Mouse (Mus musculus) liver, embryonic 16.5 days (tissue): ENCODE measurements around the gene Clip2. TPM values are rescaled to one million over a fixed set of nuclear protein-coding genes. Genes with fewer than 3 reads are reported as not detected.

Source experiments
- ATAC-seq: fragments of 200-750 bp; cut with Nextera tagmentation; 2 replicates; pipeline ENCODE4 v1.8.0; 2017; ENCODE audit warnings: low read depth, mild to moderate bottlenecking, moderate number of reproducible peaks, moderate library complexity
- H3K27ac ChIP-seq: fragments of 300-500 bp; sonication (generic); 2 replicates; pipeline ENCODE4 v1.5.1; 2014; ENCODE audit warnings: mild to moderate bottlenecking, low read length
- H3K27me3 ChIP-seq: fragments of 300-500 bp; sonication (generic); 2 replicates; pipeline ENCODE4 v1.6.1; 2014; ENCODE audit warnings: low read depth, low read length, mixed read lengths; ENCODE audit not compliant: control insufficient read depth, insufficient read depth
- H3K36me3 ChIP-seq: fragments of 300-500 bp; sonication (generic); 2 replicates; pipeline ENCODE4 v1.6.1; 2014; ENCODE audit warnings: mild to moderate bottlenecking; ENCODE audit not compliant: control insufficient read depth, insufficient read depth
- H3K4me1 ChIP-seq: fragments of 300-500 bp; sonication (generic); 2 replicates; pipeline ENCODE4 v1.6.1; 2014; ENCODE audit warnings: low read depth, low read length, mixed read lengths; ENCODE audit not compliant: control insufficient read depth
- H3K4me2 ChIP-seq: fragments of 300-500 bp; sonication (generic); 2 replicates; pipeline ENCODE4 v1.6.1; 2014; ENCODE audit warnings: low read depth, low read length, mixed read lengths
- H3K4me3 ChIP-seq: fragments of 300-500 bp; sonication (generic); 2 replicates; pipeline ENCODE4 v1.5.1; 2014; ENCODE audit warnings: low read depth, mild to moderate bottlenecking, low read length
- H3K9ac ChIP-seq: fragments of 300-500 bp; sonication (generic); 2 replicates; pipeline ENCODE4 v1.6.1; 2014; ENCODE audit warnings: low read depth, low read length
- H3K9me3 ChIP-seq: fragments of 300-500 bp; sonication (generic); replicated peaks from 2 replicates; pipeline ENCODE4 v1.6.1; 2016; ENCODE audit warnings: low read length; ENCODE audit not compliant: control insufficient read depth
- WGBS: fragments of 180-500 bp; shearing (Covaris S2); extraction: QIAGEN DNeasy Blood & Tissue Kit; methylation state at CpG from one replicate; pipeline ENCODE4 v1.1.7; 2014; ENCODE audit not compliant: insufficient replicate concordance; 5-methylcytosine and 5-hydroxymethylcytosine counted together
- polyA plus RNA-seq: library from polyadenylated mRNA; unstranded; fragments of >200 nt; fragmentation: Nextera tagmentation; extraction: Ambion mirVana; gene quantifications from 2 replicates; pipeline ENCODE4 v1.2.1, GENCODE M21; 2015

Gene Clip2
- polyA plus RNA-seq, 1 experiment from 2014 or later: 0.48 TPM

GRCm38 (mm10) chr5:134468158-134468765 is 84.0 kb downstream of the Clip2 start:
- Histone ChIP-seq H3K4me3 (no peak overlapping the region), H3K36me3 (no peaks in the 10 kb centered on the region), H3K4me2 (no peak overlapping the region), H3K9me3 (no peaks in the 10 kb centered on the region), H3K4me1 (peaks cover 42% of the 10 kb centered on the region), H3K27ac (peak overlapping the region; percentile 75), H3K27me3 (no peaks in the 10 kb centered on the region), H3K9ac (peak overlapping the region; percentile 19; the same call in 1 of the 2 replicates)
- 56% methylated on average over 10 of the region's 10 CpGs for WGBS
- no peak for ATAC-seq

- Histone ChIP-seq H3K36me3 (no peaks in the 10 kb centered on the region), H3K9me3 (no peaks in the 10 kb centered on the region), H3K9ac (peak overlapping the region; percentile 26; the same call in 1 of the 2 replicates), H3K27ac (peak overlapping the region; percentile 74), H3K4me3 (no peak overlapping the region), H3K4me2 (peak overlapping the region; percentile 23), H3K27me3 (no peaks in the 10 kb centered on the region), H3K4me1 (peaks cover 42% of the 10 kb centered on the region)
- peak; percentile 86 for ATAC-seq
- WGBS: 48% methylated on average over 8 of the region's 8 CpGs
These were observed 85.1 kb downstream of the Clip2 start for GRCm38 (mm10) chr5:134467030-134467549.

GRCm38 (mm10) chr5:134466296-134467029 is 85.8 kb downstream of the Clip2 start:
- Histone ChIP-seq H3K4me3 (no peak overlapping the region), H3K27me3 (no peaks in the 10 kb centered on the region), H3K9me3 (no peaks in the 10 kb centered on the region), H3K9ac (0 out of 2 replicates have a peak overlapping the region, but pooled peaks have one; percentile 10), H3K4me2 (peak overlapping the region; percentile 23), H3K27ac (peak overlapping the region; percentile 74), H3K4me1 (peaks cover 42% of the 10 kb centered on the region), H3K36me3 (no peaks in the 10 kb centered on the region)
- WGBS: 49% methylated on average over 21 of the region's 21 CpGs
- 0 out of 2 replicates have a peak, but pooled peaks have one; percentile 6 for ATAC-seq

GRCm38 (mm10) chr5:134465197-134465596 is 87.0 kb downstream of the Clip2 start:
- peak; percentile 35 for ATAC-seq
- 35% methylated on average over 1 of the region's 1 CpGs for WGBS
- H3K4me1 ChIP-seq: peaks cover 42% of the 10 kb centered on the region
- no peaks in the 10 kb centered on the region for H3K9me3 ChIP-seq
- H3K27ac ChIP-seq: 0 out of 2 replicates have a peak overlapping the region, but pooled peaks have one; percentile 17
- H3K9ac ChIP-seq: no peak overlapping the region
- no peaks in the 10 kb centered on the region for H3K36me3 ChIP-seq
- no peaks in the 10 kb centered on the region for H3K27me3 ChIP-seq
- H3K4me2 ChIP-seq: no peak overlapping the region
- H3K4me3 ChIP-seq: no peak overlapping the region

- Histone ChIP-seq H3K27ac (peak overlapping the region; percentile 25; the same call in 1 of the 2 replicates), H3K4me3 (no peak overlapping the region), H3K9ac (no peak overlapping the region), H3K4me1 (peaks cover 34% of the 10 kb centered on the region), H3K4me2 (no peak overlapping the region), H3K9me3 (no peaks in the 10 kb centered on the region), H3K27me3 (no peaks in the 10 kb centered on the region), H3K36me3 (no peaks in the 10 kb centered on the region)
- ATAC-seq: peak; percentile 70
- WGBS: 55% methylated on average over 5 of the region's 5 CpGs
These were observed 88.0 kb downstream of the Clip2 start for GRCm38 (mm10) chr5:134464225-134464624.

- 74% methylated on average over 8 of the region's 8 CpGs for WGBS
- H3K36me3 ChIP-seq: no peaks in the 10 kb centered on the region
- H3K27ac ChIP-seq: no peak overlapping the region
- ATAC-seq: no peak
- no peaks in the 10 kb centered on the region for H3K9me3 ChIP-seq
- peaks cover 20% of the 10 kb centered on the region for H3K4me1 ChIP-seq
- H3K27me3 ChIP-seq: no peaks in the 10 kb centered on the region
- H3K9ac ChIP-seq: no peak overlapping the region
- H3K4me2 ChIP-seq: no peak overlapping the region
- H3K4me3 ChIP-seq: no peak overlapping the region
These were observed 89.5 kb downstream of the Clip2 start for GRCm38 (mm10) chr5:134462731-134463130.

GRCm38 (mm10) chr5:134462316-134462715 is 89.9 kb downstream of the Clip2 start:
- ATAC-seq: no peak
- no peak overlapping the region for H3K9ac ChIP-seq
- no peaks in the 10 kb centered on the region for H3K36me3 ChIP-seq
- no peaks in the 10 kb centered on the region for H3K9me3 ChIP-seq
- H3K4me3 ChIP-seq: no peak overlapping the region
- 87% methylated on average over 2 of the region's 2 CpGs for WGBS
- H3K4me2 ChIP-seq: no peak overlapping the region
- no peaks in the 10 kb centered on the region for H3K27me3 ChIP-seq
- peaks cover 19% of the 10 kb centered on the region for H3K4me1 ChIP-seq
- H3K27ac ChIP-seq: no peak overlapping the region

GRCm38 (mm10) chr5:134460546-134460945 is 91.7 kb downstream of the Clip2 start:
- ATAC-seq: no peak
- H3K9me3 ChIP-seq: no peaks in the 10 kb centered on the region
- H3K9ac ChIP-seq: no peak overlapping the region
- H3K4me2 ChIP-seq: no peak overlapping the region
- H3K36me3 ChIP-seq: no peaks in the 10 kb centered on the region
- 85% methylated on average over 4 of the region's 4 CpGs for WGBS
- H3K4me3 ChIP-seq: no peak overlapping the region
- no peak overlapping the region for H3K27ac ChIP-seq
- H3K27me3 ChIP-seq: no peaks in the 10 kb centered on the region
- peaks cover 14% of the 10 kb centered on the region for H3K4me1 ChIP-seq

GRCm38 (mm10) chr5:134459096-134459495 is 93.1 kb downstream of the Clip2 start:
- Histone ChIP-seq H3K9me3 (no peaks in the 10 kb centered on the region), H3K27me3 (no peaks in the 10 kb centered on the region), H3K4me1 (peaks cover 19% of the 10 kb centered on the region), H3K27ac (no peak overlapping the region), H3K9ac (no peak overlapping the region), H3K4me3 (no peak overlapping the region), H3K36me3 (no peaks in the 10 kb centered on the region), H3K4me2 (no peak overlapping the region)
- 73% methylated on average over 7 of the region's 7 CpGs for WGBS
- no peak for ATAC-seq
